Mouse (Mus musculus) left cerebral cortex, postnatal 4 days (tissue): Measurements from ENCODE around the gene Als2. TPM values are rescaled to one million over a fixed set of nuclear protein-coding genes. Genes with fewer than 3 reads are reported as not detected.

Experiments
- total RNA-seq, 2 experiments: library from RNA; stranded (reverse); gene quantifications; 2 replicates each; pipeline ENCODE4 v1.2.3; 2021

Als2 gene
- total RNA-seq, 2 experiments from 2014 or later: 41.3 to 42.8 TPM

Other genes starting within 250 kb of the Als2 start
- not detected for gene C2cd6, start 142.3 kb downstream of the Als2 start, total RNA-seq
- gene Tmem237, start 116.8 kb downstream of the Als2 start, total RNA-seq: 10 to 100 TPM; 38.4 to 38.7 TPM
- gene Mpp4, start 73.8 kb downstream of the Als2 start, total RNA-seq: 1 to 10 TPM; 1.2 to 1.4 TPM
- under 1 TPM in 1 of 2 experiments, not detected in 1; 0.34 TPM for gene Cdk15, start 19.7 kb upstream of the Als2 start, total RNA-seq
- gene Fzd7, start 245.2 kb upstream of the Als2 start, total RNA-seq: 1 to 10 TPM; 6.9 to 7.4 TPM